Mouse (Mus musculus): ENCODE measurements around the gene Zdhhc16. TPM values are rescaled to one million over a fixed set of nuclear protein-coding genes. Genes with fewer than 3 reads are reported as not detected.

Zdhhc16 gene
- total RNA-seq (2023) = 37.5 TPM

GRCm38 (mm10) chr19:41933179-41934086, at the start of gene Zdhhc16, which contains the start of gene Exosc1:
TSS of gene Zdhhc16 (plus strand) at chr19:41933480.
TSS of gene Exosc1 (minus strand) at chr19:41933423.

GRCm38 (mm10) chr19:41895460-41896318, 37.6 kb upstream of the Zdhhc16 start, which contains the start of gene Rrp12:
TSS of gene Rrp12 (minus strand) at chr19:41896173.

GRCm38 (mm10) chr19:41911178-41912073, 21.9 kb upstream of the Zdhhc16 start, which contains the start of gene Pgam1:
TSS of gene Pgam1 (plus strand) at chr19:41911923.

DNA sequence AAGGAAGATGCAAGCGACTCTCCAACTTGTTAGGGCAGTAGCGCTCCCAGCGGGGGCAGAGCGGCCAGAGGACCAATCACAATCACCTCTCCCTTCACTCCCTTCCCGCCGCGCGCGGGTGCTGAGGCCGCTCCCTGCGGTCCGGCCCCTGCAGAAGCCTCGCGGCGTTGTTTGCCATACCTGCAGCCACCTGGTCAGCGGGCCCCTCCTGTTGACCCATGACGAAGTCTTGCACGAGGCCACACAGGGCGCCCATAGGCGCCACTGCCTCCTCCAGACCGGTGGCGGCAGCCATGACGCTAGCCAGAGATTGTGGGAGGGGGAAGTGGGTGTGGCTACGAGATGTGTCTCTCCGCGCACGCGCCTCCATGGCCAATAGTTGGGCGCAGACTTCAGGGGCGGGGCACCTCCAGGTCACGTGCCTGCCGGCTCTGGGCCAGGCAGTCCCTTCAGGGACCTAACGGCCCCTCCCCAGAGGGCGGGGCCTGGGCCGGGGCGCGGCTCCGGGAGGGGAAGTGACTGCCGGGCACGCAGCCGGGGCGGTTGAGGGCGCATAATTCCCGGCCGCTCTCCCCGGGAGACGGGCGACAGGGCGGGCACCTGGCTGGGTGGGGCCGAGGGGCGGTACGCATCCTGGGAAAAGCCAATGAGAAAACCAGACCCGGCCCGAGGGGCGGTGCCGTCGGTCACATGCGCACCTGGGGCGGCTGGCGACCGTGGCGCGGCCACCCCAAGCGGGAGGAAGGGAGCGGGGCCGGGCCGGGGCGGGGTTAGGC, 47.7 kb downstream of the Zdhhc16 start, which contains the start of gene Mms19:
Gene Mms19 (minus strand): TSS at position 339 of the 776 bp plus-strand sequence.

GRCm38 (mm10) chr19:41981595-41981927, 48.3 kb downstream of the Zdhhc16 start, which contains the start of gene Ubtd1:
TSS of gene Ubtd1 (plus strand) at chr19:41981763.

Other genes starting within 250 kb of the Zdhhc16 start
- 0.21 TPM for gene Slit1, start 189.8 kb upstream of the Zdhhc16 start, total RNA-seq (2023)
- gene Arhgap19, start 131.4 kb upstream of the Zdhhc16 start, total RNA-seq (2023) = 2.7 TPM
- gene Frat1, start 103.5 kb upstream of the Zdhhc16 start, total RNA-seq (2023) = 72.4 TPM
- gene Frat2, start 85.3 kb upstream of the Zdhhc16 start, total RNA-seq (2023) = 138 TPM
- 29.6 TPM for gene Rrp12, start 37.3 kb upstream of the Zdhhc16 start, total RNA-seq (2023)
- gene Pgam1, start 21.6 kb upstream of the Zdhhc16 start, total RNA-seq (2023) = 50.5 TPM
- 46.8 TPM for gene Exosc1, start 57 bp upstream of the Zdhhc16 start, total RNA-seq (2023)
- 135 TPM for gene Mms19, start 47.7 kb downstream of the Zdhhc16 start, total RNA-seq (2023)
- gene Ubtd1, start 48.3 kb downstream of the Zdhhc16 start, total RNA-seq (2023) = 7.4 TPM
- gene Ankrd2, start 102.5 kb downstream of the Zdhhc16 start, total RNA-seq (2023) = not detected
- not detected for gene Hoga1, start 112.1 kb downstream of the Zdhhc16 start, total RNA-seq (2023)
- gene 4933411K16Rik, start 118.8 kb downstream of the Zdhhc16 start, total RNA-seq (2023) = not detected
- gene Morn4, start 152.9 kb downstream of the Zdhhc16 start, total RNA-seq (2023) = 0.41 TPM
- 51.7 TPM for gene Pi4k2a, start 157.0 kb downstream of the Zdhhc16 start, total RNA-seq (2023)
- gene Avpi1, start 195.6 kb downstream of the Zdhhc16 start, total RNA-seq (2023) = 7.4 TPM
- 10.8 TPM for gene Marveld1, start 213.9 kb downstream of the Zdhhc16 start, total RNA-seq (2023)
- 68.8 TPM for gene Zfyve27, start 230.5 kb downstream of the Zdhhc16 start, total RNA-seq (2023)

All from CD4-positive naive resting alpha-beta T cell, adult 57 days (primary cell).